Mouse (Mus musculus) cerebellum, postnatal 14 days (tissue): ENCODE measurements around the gene Trpv5.

ENCODE experiments used
- DNase-seq, 2 experiments: peaks; one replicate each; pipeline ENCODE4 v3.0.0; 2021; ENCODE audit warnings: mixed read lengths in 2 of 2

Trpv5 gene

GRCm38 (mm10) chr6:41637927-41638506 is 42.6 kb downstream of the Trpv5 start:
- no peak for DNase-seq

DNA sequence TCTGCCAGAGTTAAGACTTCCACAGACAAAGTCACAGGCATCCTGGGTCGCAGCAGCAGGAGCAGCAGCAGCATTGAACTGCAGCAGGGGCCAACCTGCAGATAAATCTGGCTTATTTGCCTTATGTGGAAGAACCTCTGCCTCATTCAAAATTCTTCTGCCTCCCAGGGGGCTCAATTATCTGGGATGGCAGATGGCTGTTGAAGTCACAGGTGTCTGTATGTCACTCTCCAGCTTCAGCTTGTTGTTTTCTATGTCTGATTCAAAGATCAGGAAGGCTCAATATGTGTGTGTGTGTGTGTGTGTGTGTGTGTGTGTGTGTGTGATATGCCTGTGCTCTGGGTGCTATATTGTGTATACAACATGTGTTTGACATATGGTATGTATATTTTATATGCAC is 43.2 kb downstream of the Trpv5 start:
- DNase-seq: no peak

DNA sequence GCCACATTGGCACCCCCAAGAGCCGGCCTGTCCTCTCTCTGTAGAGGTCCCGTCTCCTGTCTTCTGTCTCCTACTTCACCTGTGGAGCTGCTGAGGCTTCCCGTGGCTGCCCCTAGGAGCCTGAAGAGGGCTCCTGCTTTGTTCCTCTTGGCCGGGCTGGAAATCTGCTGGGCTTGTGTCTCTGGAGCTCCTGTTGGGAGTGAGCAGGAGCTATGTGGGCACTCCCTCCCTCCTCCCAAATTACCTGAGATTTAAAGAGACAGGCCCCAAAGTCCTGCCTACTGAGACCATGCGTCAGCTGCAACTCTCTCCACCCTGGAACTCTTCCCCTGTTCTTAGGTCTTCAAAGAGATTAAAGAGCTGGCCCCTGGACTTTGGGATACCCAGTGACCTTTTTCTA is 44.4 kb downstream of the Trpv5 start, which contains the start of gene Trpv6:
Trpv6 (minus strand) TSS at position 228 of the 400 bp plus-strand sequence.
- no peak for DNase-seq

- peak; percentile 20 to 36 for DNase-seq
Measured at GRCm38 (mm10) chr6:41635211-41635610, 45.4 kb downstream of the Trpv5 start.

DNA sequence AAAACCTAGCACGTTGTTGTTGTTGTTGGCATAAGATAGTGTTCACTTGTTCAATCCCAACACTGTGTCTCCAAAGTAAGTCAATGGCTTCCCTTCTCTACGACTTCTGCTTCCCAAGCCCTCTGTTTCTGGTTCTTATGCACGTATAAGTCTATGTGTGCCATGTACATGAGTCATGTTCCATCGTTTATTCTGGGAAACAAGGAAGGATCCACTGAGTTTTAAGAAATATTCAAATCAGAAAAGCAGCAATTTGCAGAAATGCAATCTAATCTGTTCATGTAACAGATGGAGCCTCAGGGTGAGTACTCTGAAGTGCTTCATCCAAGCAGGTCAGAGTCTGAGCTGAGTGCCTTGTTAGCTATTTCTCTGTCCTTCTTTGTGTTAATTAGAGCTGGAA is 49.0 kb downstream of the Trpv5 start:
- no peak for DNase-seq

DNA sequence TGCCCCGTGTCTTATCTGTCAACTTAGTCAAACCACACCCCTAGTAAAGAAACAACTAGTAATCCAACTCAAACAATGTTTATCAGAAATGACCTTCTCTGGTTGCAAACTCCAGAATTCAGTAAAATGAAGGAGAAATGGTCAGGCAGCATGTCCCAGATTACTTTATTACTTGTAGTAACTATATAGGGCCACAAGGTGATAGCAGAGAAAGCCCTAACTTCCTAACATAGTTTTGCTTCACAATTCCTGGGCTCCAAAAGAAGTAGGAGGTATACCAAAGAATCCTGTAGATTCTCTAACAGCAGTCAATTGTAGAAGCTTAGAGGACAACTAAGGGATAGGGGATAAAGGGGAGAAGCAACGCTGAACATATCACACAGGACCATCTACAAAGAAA is 49.8 kb downstream of the Trpv5 start:
- DNase-seq: no peak

DNA sequence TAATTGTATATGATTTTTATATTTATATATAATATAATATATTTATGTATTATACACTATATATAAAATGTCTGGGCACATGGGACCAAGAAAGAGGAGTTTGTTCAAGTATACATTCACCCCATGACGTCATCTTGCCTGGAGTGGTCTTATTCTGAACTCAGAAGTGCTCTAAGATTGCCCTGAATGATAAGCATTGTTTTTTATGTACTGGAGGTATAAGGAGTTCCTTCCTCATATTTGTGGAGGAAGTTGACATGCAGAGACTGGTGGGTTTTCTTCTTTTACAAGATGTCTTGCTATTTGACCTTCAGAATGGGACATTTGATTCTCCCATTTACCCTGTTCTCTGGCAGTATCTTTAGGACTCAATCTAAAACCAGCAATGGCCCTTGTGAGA is 52.4 kb downstream of the Trpv5 start:
- DNase-seq: no peak

- peak; percentile 8 to 27 for DNase-seq
Measured at GRCm38 (mm10) chr6:41622661-41623060, 57.9 kb downstream of the Trpv5 start.

DNA sequence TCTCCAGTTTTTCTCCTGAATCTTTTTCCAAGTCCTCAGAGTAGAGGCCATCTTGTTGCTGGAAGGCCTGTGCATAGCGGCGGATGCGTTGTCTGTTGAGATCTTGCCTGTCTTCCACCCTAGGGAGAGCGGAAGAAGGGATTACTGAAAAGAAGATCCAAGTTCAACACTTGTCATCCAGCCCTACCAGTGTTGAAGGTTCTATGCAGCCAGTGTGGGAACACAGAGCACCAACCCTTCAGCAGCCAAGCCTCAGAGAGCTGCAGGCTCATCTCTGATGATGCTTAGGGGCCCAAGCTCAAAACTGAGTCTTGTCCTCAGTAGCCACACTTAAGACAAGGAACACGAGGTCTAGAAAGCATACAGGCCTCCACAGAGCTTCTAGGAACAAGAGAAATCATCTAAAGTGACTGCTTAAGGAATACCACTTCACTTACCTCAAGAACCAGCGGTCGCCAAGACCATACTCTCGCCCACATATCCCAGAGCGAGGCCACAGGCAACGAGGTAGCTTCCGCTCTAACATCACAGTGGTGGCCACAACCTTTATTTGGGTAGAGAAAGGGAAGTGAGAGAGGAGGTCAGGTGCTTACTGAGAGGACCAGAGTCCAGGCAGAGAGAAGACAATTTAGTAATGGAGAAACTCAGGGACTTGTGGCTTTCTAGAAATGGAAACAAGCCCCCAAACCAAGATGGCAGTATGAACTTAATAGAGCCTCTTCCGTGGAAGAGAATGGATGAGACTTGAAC is 59.2 kb downstream of the Trpv5 start:
- no peak for DNase-seq

- no peak for DNase-seq
Measured at GRCm38 (mm10) chr6:41620173-41620798, 60.3 kb downstream of the Trpv5 start.

DNA sequence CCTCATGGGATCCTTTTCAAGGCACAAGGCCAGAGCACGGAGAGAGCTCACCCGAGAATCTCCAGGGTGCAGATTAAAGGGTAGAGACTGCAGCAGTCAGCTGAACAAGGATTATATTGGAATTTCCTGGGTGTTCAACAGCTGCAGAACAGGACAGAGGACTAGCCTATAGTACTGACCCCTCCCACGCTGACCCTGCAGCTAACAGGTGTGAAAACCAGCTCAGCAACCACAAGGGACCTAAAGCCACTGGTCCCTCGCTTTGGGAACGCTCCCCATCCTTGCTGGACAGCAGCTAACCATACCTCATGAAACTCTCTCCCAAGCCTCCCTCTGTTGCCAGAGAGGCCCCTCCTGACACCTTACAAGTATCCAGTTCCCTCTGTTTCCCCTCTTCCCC is 72.9 kb downstream of the Trpv5 start:
- no peak for DNase-seq

DNA sequence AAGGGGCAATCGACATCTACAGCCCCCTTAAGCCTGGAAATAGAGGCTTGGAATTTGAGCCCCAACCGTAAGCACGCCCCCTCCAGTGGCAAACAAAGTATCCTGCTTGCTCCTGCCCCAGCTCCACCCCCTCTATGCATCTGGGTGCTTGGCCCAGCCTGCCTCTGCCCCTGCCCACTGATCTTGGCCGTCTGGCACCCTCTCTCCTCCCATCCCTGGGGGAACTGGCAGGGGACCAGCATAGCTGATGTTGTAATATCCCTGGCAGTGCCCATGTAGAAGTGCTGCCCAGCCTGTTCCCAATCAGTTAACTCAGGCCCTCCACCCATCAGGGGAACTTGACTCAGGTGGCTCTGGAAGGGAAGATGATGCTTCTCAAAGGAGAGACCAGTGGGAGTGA is 74.4 kb downstream of the Trpv5 start:
- DNase-seq: peak; percentile 45 to 61

DNA sequence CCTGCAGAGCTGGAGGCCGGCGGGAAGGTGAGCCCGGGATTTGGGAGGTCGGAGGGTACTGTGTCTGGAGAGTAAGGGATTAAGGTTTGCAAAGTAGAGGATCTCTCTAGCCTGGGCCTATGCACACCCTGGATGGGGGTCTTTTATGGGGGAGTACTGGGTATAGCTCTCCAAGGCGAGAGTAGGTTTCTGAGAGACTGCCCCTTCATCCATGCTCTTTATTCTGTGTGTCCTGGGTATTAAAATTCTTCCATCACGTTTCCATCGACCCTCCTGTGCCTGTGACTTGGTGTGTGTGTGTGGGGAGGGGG is 74.8 kb downstream of the Trpv5 start:
- peak in 1 of 2 experiments; percentile 6 for DNase-seq

- DNase-seq: peak; percentile 59 to 64
Measured at GRCm38 (mm10) chr6:41605061-41605793, 75.3 kb downstream of the Trpv5 start, which contains the start of gene Ephb6. Gene Ephb6, plus strand, starts transcription at chr6:41605482.

- peak; percentile 44 to 53 for DNase-seq
Measured at GRCm38 (mm10) chr6:41604401-41605050, 76.0 kb downstream of the Trpv5 start.
